Mouse (Mus musculus): ENCODE measurements around the gene Cpm. TPM values are rescaled to one million over a fixed set of nuclear protein-coding genes. Genes with fewer than 3 reads are reported as not detected.
"Not testable (repeated sequence)": the region's sequence is repeated elsewhere in the genome, so short reads cannot be mapped to it uniquely, and the experiment has no call there.

Gene Cpm
- polyA plus RNA-seq, 1 experiment from 2014 or later = 83.7 TPM

DNA sequence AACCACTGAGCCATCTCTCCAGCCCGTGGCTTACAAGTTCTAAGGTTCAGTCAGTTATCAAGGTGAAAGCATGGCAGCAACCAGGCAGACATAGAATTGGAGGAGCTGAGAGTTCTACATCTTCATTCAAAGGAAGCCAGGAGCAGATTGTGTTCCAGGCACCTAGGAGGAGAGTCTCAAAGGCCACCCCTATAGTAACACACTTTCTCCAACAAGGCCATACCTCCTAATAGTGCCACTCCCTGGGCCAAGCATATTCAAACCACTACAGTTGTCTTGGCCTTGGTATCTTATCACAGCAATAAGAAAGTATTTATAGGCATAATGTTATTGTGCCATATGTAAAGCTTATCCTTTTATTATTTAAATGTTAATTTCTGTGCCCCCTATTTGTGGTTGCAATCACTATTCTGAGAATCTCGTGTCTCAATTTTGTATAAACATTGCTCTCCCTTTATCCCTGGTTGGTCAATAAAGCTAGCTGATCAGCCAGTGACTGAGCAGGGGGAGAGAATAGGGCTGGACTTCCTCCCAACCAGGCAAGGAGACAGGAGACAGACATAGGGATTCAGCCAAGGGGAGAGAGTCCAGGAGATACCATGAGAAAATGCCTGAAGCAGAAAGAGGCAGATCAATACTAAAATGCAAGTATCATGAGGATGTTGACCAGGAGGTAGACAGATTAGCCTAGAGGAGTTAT lies 43.5 kb upstream of the Cpm start:
- ATAC-seq (ENCODE audit: low read depth) = no peak
- no peak overlapping the region for H3K4me2 ChIP-seq (ENCODE audit: low read depth, low read length)
- no peak overlapping the region for H3K9ac ChIP-seq (ENCODE audit: low read length)
- 55% methylated on average over 2 of the region's 2 CpGs for WGBS
- H3K27me3 ChIP-seq (ENCODE audit: control insufficient read depth, insufficient read depth, low read depth, low read length) = no peaks in the 10 kb centered on the region
- H3K4me3 ChIP-seq (ENCODE audit: low read length) = no peak overlapping the region
- H3K9me3 ChIP-seq (ENCODE audit: control insufficient read depth, low read length) = no peaks in the 10 kb centered on the region
- no peaks in the 10 kb centered on the region for H3K4me1 ChIP-seq (replicated peaks; ENCODE audit: control insufficient read depth, insufficient read depth, low read length)
- H3K36me3 ChIP-seq (ENCODE audit: control insufficient read depth, insufficient read depth, low read length) = no peaks in the 10 kb centered on the region
- H3K27ac ChIP-seq (ENCODE audit: low read length) = no peak overlapping the region

- Histone ChIP-seq H3K27ac (ENCODE audit: low read length) (no peak overlapping the region), H3K9ac (ENCODE audit: low read length) (no peak overlapping the region), H3K36me3 (ENCODE audit: control insufficient read depth, insufficient read depth, low read length) (no peaks in the 10 kb centered on the region), H3K4me3 (ENCODE audit: low read length) (no peak overlapping the region), H3K4me2 (ENCODE audit: low read depth, low read length) (no peak overlapping the region), H3K9me3 (ENCODE audit: control insufficient read depth, low read length) (no peaks in the 10 kb centered on the region), H3K4me1 (replicated peaks; ENCODE audit: control insufficient read depth, insufficient read depth, low read length) (peaks cover 3% of the 10 kb centered on the region), H3K27me3 (ENCODE audit: control insufficient read depth, insufficient read depth, low read depth, low read length) (no peaks in the 10 kb centered on the region)
- WGBS = 57% methylated on average over 11 of the region's 11 CpGs
- ATAC-seq (ENCODE audit: low read depth) = no peak
Observed at GRCm38 (mm10) chr10:117586859-117587258, 42.4 kb upstream of the Cpm start.

DNA sequence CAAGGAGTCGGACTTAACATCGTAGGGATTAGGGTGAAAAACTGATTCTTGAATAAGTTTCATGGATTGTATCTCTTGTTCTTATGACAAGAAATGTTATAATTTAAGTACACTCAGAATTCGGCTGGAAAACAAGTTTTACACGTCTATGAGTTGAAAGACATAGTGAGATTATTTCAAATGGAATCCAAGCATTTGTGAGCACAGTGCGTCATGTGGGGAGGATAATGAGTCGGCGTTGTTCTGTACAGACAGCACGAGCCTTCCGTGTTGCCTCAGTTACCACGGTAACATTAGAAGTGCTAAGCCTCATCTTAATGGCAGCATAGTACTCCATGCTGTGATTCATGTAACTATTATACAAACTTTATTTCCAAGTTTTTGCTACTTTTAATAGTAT lies 42.0 kb upstream of the Cpm start:
- WGBS = 85% methylated on average over 10 of the region's 10 CpGs
- Histone ChIP-seq H3K27me3 (ENCODE audit: control insufficient read depth, insufficient read depth, low read depth, low read length) (no peaks in the 10 kb centered on the region), H3K36me3 (ENCODE audit: control insufficient read depth, insufficient read depth, low read length) (no peaks in the 10 kb centered on the region), H3K27ac (ENCODE audit: low read length) (no peak overlapping the region), H3K4me3 (ENCODE audit: low read length) (no peak overlapping the region), H3K4me1 (replicated peaks; ENCODE audit: control insufficient read depth, insufficient read depth, low read length) (peaks cover 7% of the 10 kb centered on the region), H3K9ac (ENCODE audit: low read length) (no peak overlapping the region), H3K4me2 (ENCODE audit: low read depth, low read length) (no peak overlapping the region), H3K9me3 (ENCODE audit: control insufficient read depth, low read length) (no peaks in the 10 kb centered on the region)
- ATAC-seq (ENCODE audit: low read depth) = no peak

DNA sequence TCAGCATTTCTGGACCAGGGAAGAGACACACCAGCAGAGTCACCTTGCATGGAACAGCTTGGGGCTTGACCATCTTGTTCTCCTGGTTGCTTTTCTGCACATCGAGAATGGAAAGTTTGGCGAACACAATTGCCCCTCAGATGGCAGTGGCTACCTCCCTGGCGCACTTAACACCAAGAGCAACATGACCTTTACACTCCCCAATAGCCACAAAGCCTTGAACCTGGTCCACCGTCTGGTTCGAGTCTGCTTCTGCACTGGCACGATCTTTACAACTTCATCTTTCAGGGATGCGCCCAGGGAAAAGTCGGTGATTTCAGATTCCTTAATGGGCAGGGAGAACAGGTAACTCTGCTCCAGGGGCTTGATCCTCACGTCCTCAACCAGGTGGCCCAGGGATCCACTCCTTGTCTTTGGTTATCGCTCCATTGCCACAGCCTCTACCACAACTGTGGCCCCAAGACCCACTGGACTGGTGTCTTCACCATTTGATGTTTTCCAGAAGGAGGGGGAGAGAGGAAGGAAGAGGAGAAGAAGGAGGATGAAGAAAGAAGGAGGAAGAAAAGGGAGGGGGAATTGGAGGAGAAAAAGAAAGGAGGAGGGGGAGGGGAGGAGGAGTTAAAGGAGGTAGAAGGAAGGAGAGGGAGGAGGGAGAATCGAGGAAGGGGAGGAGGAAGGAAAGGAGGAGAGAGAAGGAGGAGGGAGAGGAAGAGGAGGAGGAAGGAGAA lies 40.7 kb upstream of the Cpm start:
- not testable (repeated sequence) for H3K27me3 ChIP-seq (ENCODE audit: control insufficient read depth, insufficient read depth, low read depth, low read length); H3K4me2 ChIP-seq (ENCODE audit: low read depth, low read length); H3K36me3 ChIP-seq (ENCODE audit: control insufficient read depth, insufficient read depth, low read length); H3K4me3 ChIP-seq (ENCODE audit: low read length); ATAC-seq (ENCODE audit: low read depth); H3K27ac ChIP-seq (ENCODE audit: low read length); H3K9ac ChIP-seq (ENCODE audit: low read length); H3K9me3 ChIP-seq (ENCODE audit: control insufficient read depth, low read length); H3K4me1 ChIP-seq (replicated peaks; ENCODE audit: control insufficient read depth, insufficient read depth, low read length)
- WGBS = 83% methylated on average over 11 of the region's 11 CpGs

GRCm38 (mm10) chr10:117589144-117589940 lies 40.0 kb upstream of the Cpm start:
- WGBS = 81% methylated on average over 8 of the region's 8 CpGs
- no peak overlapping the region for H3K4me3 ChIP-seq (ENCODE audit: low read length)
- ATAC-seq (ENCODE audit: low read depth) = no peak

GRCm38 (mm10) chr10:117590331-117591301 lies 38.7 kb upstream of the Cpm start:
- Histone ChIP-seq H3K4me2 (ENCODE audit: low read depth, low read length) (no peak overlapping the region), H3K27me3 (ENCODE audit: control insufficient read depth, insufficient read depth, low read depth, low read length) (no peaks in the 10 kb centered on the region), H3K4me1 (replicated peaks; ENCODE audit: control insufficient read depth, insufficient read depth, low read length) (peaks cover 9% of the 10 kb centered on the region), H3K9ac (ENCODE audit: low read length) (no peak overlapping the region), H3K4me3 (ENCODE audit: low read length) (no peak overlapping the region), H3K27ac (ENCODE audit: low read length) (no peak overlapping the region), H3K36me3 (ENCODE audit: control insufficient read depth, insufficient read depth, low read length) (no peaks in the 10 kb centered on the region), H3K9me3 (ENCODE audit: control insufficient read depth, low read length) (no peaks in the 10 kb centered on the region)
- no peak for ATAC-seq (ENCODE audit: low read depth)
- WGBS = 73% methylated on average over 13 of the region's 13 CpGs

More at GRCm38 (mm10) chr10:117589144-117589940, 40.0 kb upstream of the Cpm start:
- Histone ChIP-seq H3K36me3 (ENCODE audit: control insufficient read depth, insufficient read depth, low read length) (no peaks in the 10 kb centered on the region), H3K4me2 (ENCODE audit: low read depth, low read length) (no peak overlapping the region), H3K9me3 (ENCODE audit: control insufficient read depth, low read length) (no peaks in the 10 kb centered on the region), H3K27me3 (ENCODE audit: control insufficient read depth, insufficient read depth, low read depth, low read length) (no peaks in the 10 kb centered on the region), H3K9ac (ENCODE audit: low read length) (no peak overlapping the region), H3K4me1 (replicated peaks; ENCODE audit: control insufficient read depth, insufficient read depth, low read length) (peaks cover 9% of the 10 kb centered on the region), H3K27ac (ENCODE audit: low read length) (no peak overlapping the region)

GRCm38 (mm10) chr10:117591766-117592165 lies 37.5 kb upstream of the Cpm start:
- Histone ChIP-seq H3K27me3 (ENCODE audit: control insufficient read depth, insufficient read depth, low read depth, low read length) (no peaks in the 10 kb centered on the region), H3K4me1 (replicated peaks; ENCODE audit: control insufficient read depth, insufficient read depth, low read length) (peaks cover 9% of the 10 kb centered on the region), H3K4me2 (ENCODE audit: low read depth, low read length) (peak overlapping the region; percentile 34), H3K9me3 (ENCODE audit: control insufficient read depth, low read length) (no peaks in the 10 kb centered on the region), H3K4me3 (ENCODE audit: low read length) (no peak overlapping the region), H3K9ac (ENCODE audit: low read length) (no peak overlapping the region), H3K36me3 (ENCODE audit: control insufficient read depth, insufficient read depth, low read length) (no peaks in the 10 kb centered on the region), H3K27ac (ENCODE audit: low read length) (no peak overlapping the region)
- ATAC-seq (ENCODE audit: low read depth) = peak; percentile 65
- WGBS = 20% methylated on average over 9 of the region's 9 CpGs

GRCm38 (mm10) chr10:117592306-117593040 lies 36.8 kb upstream of the Cpm start:
- WGBS = 68% methylated on average over 7 of the region's 7 CpGs
- no peaks in the 10 kb centered on the region for H3K27me3 ChIP-seq (ENCODE audit: control insufficient read depth, insufficient read depth, low read depth, low read length)

More at GRCm38 (mm10) chr10:117592306-117593040, 36.8 kb upstream of the Cpm start:
- Histone ChIP-seq H3K4me1 (replicated peaks; ENCODE audit: control insufficient read depth, insufficient read depth, low read length) (peaks cover 9% of the 10 kb centered on the region), H3K9ac (ENCODE audit: low read length) (no peak overlapping the region), H3K27ac (ENCODE audit: low read length) (no peak overlapping the region), H3K4me3 (ENCODE audit: low read length) (no peak overlapping the region), H3K36me3 (ENCODE audit: control insufficient read depth, insufficient read depth, low read length) (no peaks in the 10 kb centered on the region), H3K9me3 (ENCODE audit: control insufficient read depth, low read length) (no peaks in the 10 kb centered on the region), H3K4me2 (ENCODE audit: low read depth, low read length) (no peak overlapping the region; the same call in 1 of the 2 replicates)
- 0 out of 2 replicates have a peak, but pooled peaks have one; percentile 7 for ATAC-seq (ENCODE audit: low read depth)

Measured in lung, embryonic 16.5 days (tissue).